Mouse (Mus musculus) heart, embryonic 12.5 days (tissue): ENCODE measurements around the gene Cpne9. TPM values are rescaled to one million over a fixed set of nuclear protein-coding genes. Genes with fewer than 3 reads are reported as not detected.

ENCODE experiments used
- ATAC-seq: fragments of 200-750 bp; cut with Nextera tagmentation; 2 replicates; pipeline ENCODE4 v1.8.0; 2017; ENCODE audit warnings: moderate TSS enrichment, moderate library complexity; ENCODE audit not compliant: insufficient number of reproducible peaks, low FRiP score
- H3K27ac ChIP-seq: fragments of 300-500 bp; sonication (generic); 2 replicates; pipeline ENCODE4 v1.5.1; 2016; ENCODE audit warnings: mild to moderate bottlenecking, moderate library complexity; ENCODE audit not compliant: poor library complexity, severe bottlenecking
- H3K27me3 ChIP-seq: fragments of 300-500 bp; sonication (generic); replicated peaks from 2 replicates; pipeline ENCODE4 v1.6.1; 2016; ENCODE audit warnings: mild to moderate bottlenecking, moderate library complexity
- H3K36me3 ChIP-seq: fragments of 300-500 bp; sonication (generic); 2 replicates; pipeline ENCODE4 v1.6.1; 2016; ENCODE audit warnings: mild to moderate bottlenecking, moderate library complexity
- H3K4me1 ChIP-seq: fragments of 300-500 bp; sonication (generic); replicated peaks from 2 replicates; pipeline ENCODE4 v1.6.1; 2016; ENCODE audit warnings: mild to moderate bottlenecking
- H3K4me2 ChIP-seq: fragments of 300-500 bp; sonication (generic); 2 replicates; pipeline ENCODE4 v1.6.1; 2016; ENCODE audit warnings: mild to moderate bottlenecking, moderate library complexity
- H3K4me3 ChIP-seq: fragments of 300-500 bp; sonication (generic); 2 replicates; pipeline ENCODE4 v1.5.1; 2016; ENCODE audit warnings: mild to moderate bottlenecking
- H3K9ac ChIP-seq: fragments of 300-500 bp; sonication (generic); 2 replicates; pipeline ENCODE4 v1.6.1; 2016; ENCODE audit warnings: mild to moderate bottlenecking, moderate library complexity
- H3K9me3 ChIP-seq: fragments of 300-500 bp; sonication (generic); replicated peaks from 2 replicates; pipeline ENCODE4 v1.6.1; 2016; ENCODE audit warnings: mild to moderate bottlenecking, moderate library complexity
- whole genome bisulfite sequencing: fragments of 180-500 bp; shearing (Covaris S2); methylation state at CpG from one replicate; pipeline ENCODE4 v1.1.7; 2016; 5-methylcytosine and 5-hydroxymethylcytosine counted together
- polyA plus RNA-seq: library from polyadenylated mRNA; unstranded; fragments of >200 nt; fragmentation: Nextera tagmentation; extraction: Ambion mirVana; gene quantifications from 2 replicates; pipeline ENCODE4 v1.2.1, GENCODE M21; 2016

Cpne9 gene
- polyA plus RNA-seq, 1 experiment from 2014 or later, result 0.08 TPM

GRCm38 (mm10) chr6:113343177-113344092 is 61.3 kb downstream of the Cpne9 start, which contains the start of gene Camk1:
TSS of gene Camk1 (minus strand) at chr6:113343984.
- H3K4me3 ChIP-seq, result peak within 1 kb of the TSS; percentile 57
- H3K27ac ChIP-seq, result peak within 1 kb of the TSS; percentile 46; the same call in 1 of the 2 replicates
- peaks cover 26% of the 10 kb centered on the region for H3K36me3 ChIP-seq
- H3K9me3 ChIP-seq, result no peaks in the 10 kb centered on the region
- peak within 1 kb of the TSS; percentile 72 for H3K4me2 ChIP-seq
- 12% methylated on average over 32 of the region's 32 CpGs for WGBS
- H3K27me3 ChIP-seq, result no peaks in the 10 kb centered on the region
- peak within 1 kb of the TSS; percentile 85 for H3K9ac ChIP-seq
- H3K4me1 ChIP-seq, result peaks cover 31% of the 10 kb centered on the region
- peak; percentile 83 for ATAC-seq

GRCm38 (mm10) chr6:113344321-113344720 is 62.2 kb downstream of the Cpne9 start:
- Histone ChIP-seq H3K9ac (peak overlapping the region; percentile 85; the same call in 1 of the 2 replicates), H3K4me1 (peaks cover 31% of the 10 kb centered on the region), H3K4me2 (peak overlapping the region; percentile 72), H3K27ac (no peak overlapping the region), H3K27me3 (no peaks in the 10 kb centered on the region), H3K36me3 (peaks cover 17% of the 10 kb centered on the region), H3K9me3 (no peaks in the 10 kb centered on the region), H3K4me3 (peak overlapping the region; percentile 57; the same call in 1 of the 2 replicates)
- 45% methylated on average over 2 of the region's 2 CpGs for WGBS
- no peak for ATAC-seq

GRCm38 (mm10) chr6:113346897-113347296 is 64.8 kb downstream of the Cpne9 start:
- Histone ChIP-seq H3K9ac (no peak overlapping the region), H3K36me3 (no peaks in the 10 kb centered on the region), H3K4me2 (no peak overlapping the region), H3K27ac (no peak overlapping the region), H3K4me1 (peaks cover 29% of the 10 kb centered on the region), H3K27me3 (no peaks in the 10 kb centered on the region), H3K9me3 (no peaks in the 10 kb centered on the region), H3K4me3 (no peak overlapping the region)
- 76% methylated on average over 4 of the region's 4 CpGs for WGBS
- ATAC-seq, result no peak

GRCm38 (mm10) chr6:113350538-113350937 is 68.4 kb downstream of the Cpne9 start:
- Histone ChIP-seq H3K9ac (no peak overlapping the region), H3K4me3 (no peak overlapping the region), H3K4me1 (0 out of 2 replicates have a peak, but pooled peaks cover 3% of the 10 kb centered on the region), H3K9me3 (no peaks in the 10 kb centered on the region), H3K36me3 (no peaks in the 10 kb centered on the region), H3K4me2 (no peak overlapping the region), H3K27ac (no peak overlapping the region), H3K27me3 (0 out of 2 replicates have a peak, but pooled peaks cover 3% of the 10 kb centered on the region)
- ATAC-seq, result no peak

GRCm38 (mm10) chr6:113351161-113351560 is 69.1 kb downstream of the Cpne9 start:
- Histone ChIP-seq H3K9ac (no peak overlapping the region), H3K9me3 (no peaks in the 10 kb centered on the region), H3K27me3 (0 out of 2 replicates have a peak, but pooled peaks cover 3% of the 10 kb centered on the region), H3K4me3 (no peak overlapping the region), H3K4me1 (0 out of 2 replicates have a peak, but pooled peaks cover 3% of the 10 kb centered on the region), H3K4me2 (no peak overlapping the region), H3K36me3 (no peaks in the 10 kb centered on the region), H3K27ac (no peak overlapping the region)
- ATAC-seq, result no peak
- WGBS, result 52% methylated on average over 1 of the region's 1 CpGs

- no peaks in the 10 kb centered on the region for H3K36me3 ChIP-seq
- H3K9me3 ChIP-seq, result no peaks in the 10 kb centered on the region
- 66% methylated on average over 10 of the region's 10 CpGs for WGBS
- no peak for ATAC-seq
- 0 out of 2 replicates have a peak, but pooled peaks cover 3% of the 10 kb centered on the region for H3K4me1 ChIP-seq
- no peak overlapping the region for H3K27ac ChIP-seq
- H3K27me3 ChIP-seq, result 0 out of 2 replicates have a peak, but pooled peaks cover 3% of the 10 kb centered on the region
- H3K4me3 ChIP-seq, result no peak overlapping the region
- H3K4me2 ChIP-seq, result no peak overlapping the region
- no peak overlapping the region for H3K9ac ChIP-seq
Measured at GRCm38 (mm10) chr6:113351653-113352052, 69.5 kb downstream of the Cpne9 start.

- no peak overlapping the region for H3K9ac ChIP-seq
- no peak overlapping the region for H3K4me3 ChIP-seq
- 73% methylated on average over 3 of the region's 3 CpGs for WGBS
- H3K4me1 ChIP-seq, result 0 out of 2 replicates have a peak, but pooled peaks cover 3% of the 10 kb centered on the region
- no peak overlapping the region for H3K27ac ChIP-seq
- ATAC-seq, result no peak
- H3K27me3 ChIP-seq, result 0 out of 2 replicates have a peak, but pooled peaks cover 3% of the 10 kb centered on the region
- no peaks in the 10 kb centered on the region for H3K36me3 ChIP-seq
- no peaks in the 10 kb centered on the region for H3K9me3 ChIP-seq
- H3K4me2 ChIP-seq, result no peak overlapping the region
Measured at GRCm38 (mm10) chr6:113352820-113353219, 70.7 kb downstream of the Cpne9 start.

- H3K36me3 ChIP-seq, result no peaks in the 10 kb centered on the region
- 0 out of 2 replicates have a peak, but pooled peaks cover 3% of the 10 kb centered on the region for H3K27me3 ChIP-seq
- H3K27ac ChIP-seq, result no peak overlapping the region
- WGBS, result 50% methylated on average over 3 of the region's 3 CpGs
- ATAC-seq, result no peak
- H3K4me2 ChIP-seq, result no peak overlapping the region
- H3K4me3 ChIP-seq, result no peak overlapping the region
- 0 out of 2 replicates have a peak, but pooled peaks cover 3% of the 10 kb centered on the region for H3K4me1 ChIP-seq
- H3K9me3 ChIP-seq, result no peaks in the 10 kb centered on the region
- no peak overlapping the region for H3K9ac ChIP-seq
Measured at GRCm38 (mm10) chr6:113353696-113354095, 71.6 kb downstream of the Cpne9 start.

Other genes with a start within 250 kb of the Cpne9 start
- gene Thumpd3, start 236.1 kb upstream of the Cpne9 start, polyA plus RNA-seq, result 41.5 and 46.5 TPM in 2 replicates
- gene Setd5, start 204.9 kb upstream of the Cpne9 start, polyA plus RNA-seq, result 61.0 and 62.9 TPM in 2 replicates
- gene Lhfpl4, start 86.9 kb upstream of the Cpne9 start, polyA plus RNA-seq, result 0.37 TPM in 2 replicates
- gene Mtmr14, start 44.5 kb upstream of the Cpne9 start, polyA plus RNA-seq, result 25.1 and 27.7 TPM in 2 replicates
- gene Brpf1, start 24.8 kb downstream of the Cpne9 start, polyA plus RNA-seq, result 16.2 and 17.0 TPM in 2 replicates
- 9.0 and 10.6 TPM in 2 replicates for gene Ogg1, start 44.7 kb downstream of the Cpne9 start, polyA plus RNA-seq
- gene Camk1, start 61.7 kb downstream of the Cpne9 start, polyA plus RNA-seq, result 110 and 113 TPM in 2 replicates
- 40.1 and 42.2 TPM in 2 replicates for gene Tada3, start 95.6 kb downstream of the Cpne9 start, polyA plus RNA-seq
- gene Arpc4, start 95.8 kb downstream of the Cpne9 start, polyA plus RNA-seq, result 274 and 285 TPM in 2 replicates
- 1.6 and 2.5 TPM in 2 replicates for gene Ttll3, start 107.0 kb downstream of the Cpne9 start, polyA plus RNA-seq
- gene Rpusd3, start 137.0 kb downstream of the Cpne9 start, polyA plus RNA-seq, result 15.2 and 16.0 TPM in 2 replicates
- gene Cidec, start 153.5 kb downstream of the Cpne9 start, polyA plus RNA-seq, result not detected in 2 replicates
- 58.5 and 61.1 TPM in 2 replicates for gene Jagn1, start 160.3 kb downstream of the Cpne9 start, polyA plus RNA-seq
- gene Il17re, start 176.2 kb downstream of the Cpne9 start, polyA plus RNA-seq, result 0.94 and 1.3 TPM in 2 replicates
- 4.5 and 4.7 TPM in 2 replicates for gene Il17rc, start 189.1 kb downstream of the Cpne9 start, polyA plus RNA-seq
- 42.7 and 46.9 TPM in 2 replicates for gene Creld1, start 201.0 kb downstream of the Cpne9 start, polyA plus RNA-seq
- 0.28 and 0.40 TPM in 2 replicates for gene Prrt3, start 219.6 kb downstream of the Cpne9 start, polyA plus RNA-seq
- gene Emc3, start 249.3 kb downstream of the Cpne9 start, polyA plus RNA-seq, result 86.9 and 89.1 TPM in 2 replicates
- 10.9 and 12.1 TPM in 2 replicates for gene Fancd2, start 249.4 kb downstream of the Cpne9 start, polyA plus RNA-seq